Mouse (Mus musculus): ENCODE data around the gene Lck. TPM values are rescaled to one million over a fixed set of nuclear protein-coding genes. Genes with fewer than 3 reads are reported as not detected.
A peak's percentile ranks its signal among the peaks of the same experiment; 100 is the strongest.

Gene Lck
- polyA plus RNA-seq, 1 experiment = 2.1 TPM

DNA sequence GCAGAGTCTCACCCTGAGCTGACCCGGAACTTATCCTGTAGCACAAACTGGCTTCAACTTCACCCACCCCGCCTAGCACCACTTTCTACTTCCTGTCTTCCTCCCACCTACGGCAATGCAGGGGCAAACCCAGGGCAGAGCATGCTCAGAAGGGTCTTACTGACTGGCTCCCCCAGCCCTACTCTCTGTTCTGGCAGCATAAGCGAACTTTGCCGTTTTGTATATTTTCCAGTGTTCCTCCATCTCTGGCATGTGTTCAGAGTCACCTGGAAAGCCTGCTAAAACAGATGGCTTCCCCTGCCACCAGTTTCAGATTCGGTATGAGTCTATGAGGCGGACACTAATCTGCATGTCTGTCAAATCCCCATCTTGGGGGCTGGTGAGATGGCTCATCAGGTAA is 6.9 kb upstream of the Lck start:
- Histone ChIP-seq H3K4me3 (no peak overlapping the region), H3K27me3 (ENCODE audit: control insufficient read depth, insufficient read depth, insufficient read length) (no peaks in the 10 kb centered on the region), H3ac (ENCODE audit: control insufficient read depth, insufficient read length) (no peak overlapping the region), H3K36me3 (ENCODE audit: control insufficient read depth, insufficient read depth) (no peaks in the 10 kb centered on the region), H3K4me2 (ENCODE audit: low read depth) (no peak overlapping the region), H3K79me2 (ENCODE audit: control insufficient read depth, insufficient read depth) (no peaks in the 10 kb centered on the region)
- TF ChIP-seq REST (IDR thresholded peaks at IDR 0.05; ENCODE audit: insufficient read depth, insufficient read length) = no peak
- TF ChIP-seq SRF (IDR thresholded peaks at IDR 0.05; ENCODE audit: control insufficient read depth, insufficient read length, low read depth) = no peak
- no peak for TF ChIP-seq MYOD1 (IDR thresholded peaks at IDR 0.05; ENCODE audit: control insufficient read depth in 1 of 3, insufficient read length in 2 of 3, low read depth in 2 of 3)
- TF ChIP-seq CEBPB (IDR thresholded peaks at IDR 0.05; ENCODE audit: insufficient read depth, poor library complexity, severe bottlenecking) = no peak
- TF ChIP-seq TCF3 (IDR thresholded peaks at IDR 0.05; ENCODE audit: insufficient read length, low read depth) = no peak
- no peak for TF ChIP-seq POLR2A (IDR thresholded peaks at IDR 0.05; ENCODE audit: insufficient read length, low read depth)
- no peak for TF ChIP-seq MAX (IDR thresholded peaks at IDR 0.05; ENCODE audit: low read depth)
- TF ChIP-seq TCF12 (IDR thresholded peaks at IDR 0.05; ENCODE audit: insufficient read depth, poor library complexity, severe bottlenecking) = no peak
- TF ChIP-seq MYOG (IDR thresholded peaks at IDR 0.05; ENCODE audit: control insufficient read depth in 1 of 3, insufficient read depth in 1 of 3, insufficient read length in 2 of 3, low read depth in 2 of 3) = no peak
- TF ChIP-seq POLR2AphosphoS2 (IDR thresholded peaks at IDR 0.05; ENCODE audit: insufficient read length, low read depth) = no peak
- no peak for TF ChIP-seq USF1 (IDR thresholded peaks at IDR 0.05; ENCODE audit: low read depth)
- TF ChIP-seq E2F4 (IDR thresholded peaks at IDR 0.05; ENCODE audit: insufficient read depth) = no peak

- Histone ChIP-seq H3K4me3 (no peak within 1 kb of the TSS), H3K27me3 (ENCODE audit: control insufficient read depth, insufficient read depth, insufficient read length) (no peaks in the 10 kb centered on the region), H3K4me2 (ENCODE audit: low read depth) (no peak within 1 kb of the TSS), H3K36me3 (ENCODE audit: control insufficient read depth, insufficient read depth) (no peaks in the 10 kb centered on the region), H3K79me2 (ENCODE audit: control insufficient read depth, insufficient read depth) (no peaks in the 10 kb centered on the region), H3ac (ENCODE audit: control insufficient read depth, insufficient read length) (no peak within 1 kb of the TSS)
- no peak for TF ChIP-seq POLR2AphosphoS2 (IDR thresholded peaks at IDR 0.05; ENCODE audit: insufficient read length, low read depth)
Observed at GRCm38 (mm10) chr4:129578466-129578865, 5.0 kb upstream of the Lck start, which contains the start of gene Fam167b. TSS of gene Fam167b (minus strand) at chr4:129578549.

- no peak for TF ChIP-seq TCF3 (IDR thresholded peaks at IDR 0.05; ENCODE audit: insufficient read length, low read depth)
- no peak for TF ChIP-seq MYOG (IDR thresholded peaks at IDR 0.05; ENCODE audit: control insufficient read depth in 1 of 3, insufficient read depth in 1 of 3, insufficient read length in 2 of 3, low read depth in 2 of 3)
- TF ChIP-seq E2F4 (IDR thresholded peaks at IDR 0.05; ENCODE audit: insufficient read depth) = no peak
- no peak overlapping the region for H3K4me2 ChIP-seq (ENCODE audit: low read depth)
Observed at GRCm38 (mm10) chr4:129577688-129578087, 4.2 kb upstream of the Lck start.

GRCm38 (mm10) chr4:129576863-129577491 is 3.5 kb upstream of the Lck start:
- no peaks in the 10 kb centered on the region for H3K36me3 ChIP-seq (ENCODE audit: control insufficient read depth, insufficient read depth)
- H3K4me3 ChIP-seq = no peak overlapping the region

More at GRCm38 (mm10) chr4:129577688-129578087, 4.2 kb upstream of the Lck start:
- Histone ChIP-seq H3K4me3 (no peak overlapping the region), H3ac (ENCODE audit: control insufficient read depth, insufficient read length) (no peak overlapping the region), H3K27me3 (ENCODE audit: control insufficient read depth, insufficient read depth, insufficient read length) (no peaks in the 10 kb centered on the region), H3K36me3 (ENCODE audit: control insufficient read depth, insufficient read depth) (no peaks in the 10 kb centered on the region), H3K79me2 (ENCODE audit: control insufficient read depth, insufficient read depth) (no peaks in the 10 kb centered on the region)

GRCm38 (mm10) chr4:129575171-129575844 is 1.9 kb upstream of the Lck start:
- Histone ChIP-seq H3K27me3 (ENCODE audit: control insufficient read depth, insufficient read depth, insufficient read length) (no peaks in the 10 kb centered on the region), H3ac (ENCODE audit: control insufficient read depth, insufficient read length) (no peak overlapping the region), H3K4me3 (no peak overlapping the region), H3K4me2 (ENCODE audit: low read depth) (peak overlapping the region; percentile 24), H3K36me3 (ENCODE audit: control insufficient read depth, insufficient read depth) (no peaks in the 10 kb centered on the region), H3K79me2 (ENCODE audit: control insufficient read depth, insufficient read depth) (no peaks in the 10 kb centered on the region)
- TF ChIP-seq MYOD1 (IDR thresholded peaks at IDR 0.05; ENCODE audit: control insufficient read depth in 1 of 3, insufficient read length in 2 of 3, low read depth in 2 of 3) = no peak
- TF ChIP-seq MYOG (IDR thresholded peaks at IDR 0.05; ENCODE audit: control insufficient read depth in 1 of 3, insufficient read depth in 1 of 3, insufficient read length in 2 of 3, low read depth in 2 of 3) = no peak
- no peak for TF ChIP-seq CEBPB (IDR thresholded peaks at IDR 0.05; ENCODE audit: insufficient read depth, poor library complexity, severe bottlenecking)
- no peak for TF ChIP-seq POLR2A (IDR thresholded peaks at IDR 0.05; ENCODE audit: insufficient read length, low read depth)
- no peak for TF ChIP-seq REST (IDR thresholded peaks at IDR 0.05; ENCODE audit: insufficient read depth, insufficient read length)
- no peak for TF ChIP-seq POLR2AphosphoS2 (IDR thresholded peaks at IDR 0.05; ENCODE audit: insufficient read length, low read depth)
- TF ChIP-seq TCF12 (IDR thresholded peaks at IDR 0.05; ENCODE audit: insufficient read depth, poor library complexity, severe bottlenecking) = no peak
- TF ChIP-seq USF1 (IDR thresholded peaks at IDR 0.05; ENCODE audit: low read depth) = no peak
- no peak for TF ChIP-seq TCF3 (IDR thresholded peaks at IDR 0.05; ENCODE audit: insufficient read length, low read depth)
- TF ChIP-seq MAX (IDR thresholded peaks at IDR 0.05; ENCODE audit: low read depth) = no peak
- TF ChIP-seq E2F4 (IDR thresholded peaks at IDR 0.05; ENCODE audit: insufficient read depth) = no peak
- no peak for TF ChIP-seq SRF (IDR thresholded peaks at IDR 0.05; ENCODE audit: control insufficient read depth, insufficient read length, low read depth)

More at GRCm38 (mm10) chr4:129576863-129577491, 3.5 kb upstream of the Lck start:
- no peak overlapping the region for H3K4me2 ChIP-seq (ENCODE audit: low read depth)
- no peaks in the 10 kb centered on the region for H3K79me2 ChIP-seq (ENCODE audit: control insufficient read depth, insufficient read depth)
- peak in 2 of 3 experiments; percentile 22 to 53 for TF ChIP-seq MYOD1 (IDR thresholded peaks at IDR 0.05; ENCODE audit: control insufficient read depth in 1 of 3, insufficient read length in 2 of 3, low read depth in 2 of 3)
- TF ChIP-seq MYOG (IDR thresholded peaks at IDR 0.05; ENCODE audit: control insufficient read depth in 1 of 3, insufficient read depth in 1 of 3, insufficient read length in 2 of 3, low read depth in 2 of 3) = peak in 2 of 3 experiments; percentile 63 to 68
- TF ChIP-seq REST (IDR thresholded peaks at IDR 0.05; ENCODE audit: insufficient read depth, insufficient read length) = no peak
- no peaks in the 10 kb centered on the region for H3K27me3 ChIP-seq (ENCODE audit: control insufficient read depth, insufficient read depth, insufficient read length)
- H3ac ChIP-seq (ENCODE audit: control insufficient read depth, insufficient read length) = no peak overlapping the region

Data from myocyte (in vitro differentiated cells).